Mouse (Mus musculus): Measurements from ENCODE around the gene Gm498. TPM values are rescaled to one million over a fixed set of nuclear protein-coding genes. Genes with fewer than 3 reads are reported as not detected.

Gm498 gene
- polyA plus RNA-seq, 1 experiment from 2014 or later = not detected

GRCm38 (mm10) chr7:143905606-143906005, 39.0 kb downstream of the Gm498 start:
- Histone ChIP-seq H3K36me3 (replicated peaks) (no peaks in the 10 kb centered on the region), H3K27me3 (replicated peaks; ENCODE audit: low read depth, poor library complexity, severe bottlenecking) (no peaks in the 10 kb centered on the region), H3K27ac (replicated peaks) (no peak overlapping the region), H3K4me3 (no peak overlapping the region), H3K9me3 (no peaks in the 10 kb centered on the region; the same call in 1 of the 2 replicates), H3K4me1 (0 out of 2 replicates have a peak, but pooled peaks cover 4% of the 10 kb centered on the region)
- 81% methylated on average over 3 of the region's 3 CpGs for WGBS
- DNase-seq (ENCODE audit: low spot score) = no peak

- no peaks in the 10 kb centered on the region for H3K36me3 ChIP-seq (replicated peaks)
- no peaks in the 10 kb centered on the region; the same call in 1 of the 2 replicates for H3K9me3 ChIP-seq
- WGBS = 90% methylated on average over 8 of the region's 8 CpGs
- no peak for DNase-seq (ENCODE audit: low spot score)
- no peaks in the 10 kb centered on the region for H3K4me1 ChIP-seq
- H3K27me3 ChIP-seq (replicated peaks; ENCODE audit: low read depth, poor library complexity, severe bottlenecking) = no peaks in the 10 kb centered on the region
- no peak overlapping the region for H3K27ac ChIP-seq (replicated peaks)
- no peak overlapping the region for H3K4me3 ChIP-seq
Observed at GRCm38 (mm10) chr7:143913611-143914010, 47.0 kb downstream of the Gm498 start.

GRCm38 (mm10) chr7:143919031-143919679, 52.5 kb downstream of the Gm498 start:
- Histone ChIP-seq H3K9me3 (no peaks in the 10 kb centered on the region; the same call in 1 of the 2 replicates), H3K4me3 (no peak overlapping the region), H3K27me3 (replicated peaks; ENCODE audit: low read depth, poor library complexity, severe bottlenecking) (no peaks in the 10 kb centered on the region), H3K27ac (replicated peaks) (no peak overlapping the region), H3K4me1 (no peaks in the 10 kb centered on the region), H3K36me3 (replicated peaks) (no peaks in the 10 kb centered on the region)
- WGBS = 83% methylated on average over 3 of the region's 3 CpGs
- no peak for DNase-seq (ENCODE audit: low spot score)

- 91% methylated on average over 1 of the region's 1 CpGs for WGBS
- Histone ChIP-seq H3K9me3 (no peaks in the 10 kb centered on the region), H3K36me3 (replicated peaks) (no peaks in the 10 kb centered on the region), H3K27me3 (replicated peaks; ENCODE audit: low read depth, poor library complexity, severe bottlenecking) (no peaks in the 10 kb centered on the region), H3K27ac (replicated peaks) (no peak overlapping the region), H3K4me3 (no peak overlapping the region), H3K4me1 (no peaks in the 10 kb centered on the region)
- DNase-seq (ENCODE audit: low spot score) = no peak
Observed at GRCm38 (mm10) chr7:143929899-143930298, 63.3 kb downstream of the Gm498 start.

- H3K36me3 ChIP-seq (replicated peaks) = no peaks in the 10 kb centered on the region
- H3K9me3 ChIP-seq = no peaks in the 10 kb centered on the region
- DNase-seq (ENCODE audit: low spot score) = no peak
- WGBS = 56% methylated on average over 4 of the region's 4 CpGs
- H3K27ac ChIP-seq (replicated peaks) = no peak overlapping the region
- no peak overlapping the region for H3K4me3 ChIP-seq
- H3K4me1 ChIP-seq = no peaks in the 10 kb centered on the region
- no peaks in the 10 kb centered on the region for H3K27me3 ChIP-seq (replicated peaks; ENCODE audit: low read depth, poor library complexity, severe bottlenecking)
Observed at GRCm38 (mm10) chr7:143938647-143939046, 72.0 kb downstream of the Gm498 start.

GRCm38 (mm10) chr7:143939476-143939875, 72.8 kb downstream of the Gm498 start:
- Histone ChIP-seq H3K4me3 (no peak overlapping the region), H3K4me1 (no peaks in the 10 kb centered on the region), H3K36me3 (replicated peaks) (no peaks in the 10 kb centered on the region), H3K9me3 (no peaks in the 10 kb centered on the region), H3K27ac (replicated peaks) (no peak overlapping the region), H3K27me3 (replicated peaks; ENCODE audit: low read depth, poor library complexity, severe bottlenecking) (no peaks in the 10 kb centered on the region)
- DNase-seq (ENCODE audit: low spot score) = no peak
- WGBS = 83% methylated on average over 3 of the region's 3 CpGs

GRCm38 (mm10) chr7:143942941-143943691, 76.5 kb downstream of the Gm498 start:
- 80% methylated on average over 14 of the region's 14 CpGs for WGBS
- Histone ChIP-seq H3K36me3 (replicated peaks) (no peaks in the 10 kb centered on the region), H3K4me3 (no peak overlapping the region), H3K27ac (replicated peaks) (no peak overlapping the region), H3K4me1 (no peaks in the 10 kb centered on the region), H3K9me3 (no peaks in the 10 kb centered on the region), H3K27me3 (replicated peaks; ENCODE audit: low read depth, poor library complexity, severe bottlenecking) (no peaks in the 10 kb centered on the region)
- DNase-seq (ENCODE audit: low spot score) = no peak

- Histone ChIP-seq H3K27ac (replicated peaks) (no peak overlapping the region), H3K4me3 (no peak overlapping the region), H3K36me3 (replicated peaks) (no peaks in the 10 kb centered on the region), H3K27me3 (replicated peaks; ENCODE audit: low read depth, poor library complexity, severe bottlenecking) (no peaks in the 10 kb centered on the region), H3K4me1 (no peaks in the 10 kb centered on the region), H3K9me3 (no peaks in the 10 kb centered on the region)
- WGBS = 79% methylated on average over 6 of the region's 6 CpGs
- no peak for DNase-seq (ENCODE audit: low spot score)
Observed at GRCm38 (mm10) chr7:143944421-143944980, 77.9 kb downstream of the Gm498 start.

Small RNA genes within 50 kb of the gene (microRNA-seq; reads per million reads assigned to microRNA genes)
- gene Mir6404 = not detected

Other genes with a start within 250 kb of the Gm498 start
- gene Tnfrsf26, start 238.1 kb upstream of the Gm498 start, polyA plus RNA-seq (2016; fragmentation: Nextera tagmentation; extraction: Ambion mirVana) = 0.17 and 0.30 TPM in 2 replicates
- gene Tnfrsf22, start 217.2 kb upstream of the Gm498 start, polyA plus RNA-seq (2016; fragmentation: Nextera tagmentation; extraction: Ambion mirVana) = 9.7 and 12.2 TPM in 2 replicates
- gene Tnfrsf23, start 181.0 kb upstream of the Gm498 start, polyA plus RNA-seq (2016; fragmentation: Nextera tagmentation; extraction: Ambion mirVana) = 0.35 and 0.65 TPM in 2 replicates
- gene Osbpl5, start 109.9 kb upstream of the Gm498 start, polyA plus RNA-seq (2016; fragmentation: Nextera tagmentation; extraction: Ambion mirVana) = 15.8 and 16.8 TPM in 2 replicates
- not detected in 2 replicates for gene Mrgprg, start 99.8 kb upstream of the Gm498 start, polyA plus RNA-seq (2016; fragmentation: Nextera tagmentation; extraction: Ambion mirVana)
- 1.8 TPM in 2 replicates for gene Mrgpre, start 82.3 kb upstream of the Gm498 start, polyA plus RNA-seq (2016; fragmentation: Nextera tagmentation; extraction: Ambion mirVana)
- gene Nadsyn1, start 44.0 kb upstream of the Gm498 start, polyA plus RNA-seq (2016; fragmentation: Nextera tagmentation; extraction: Ambion mirVana) = 7.7 and 10.0 TPM in 2 replicates
- 68.3 and 79.2 TPM in 2 replicates for gene Dhcr7, start 43.7 kb upstream of the Gm498 start, polyA plus RNA-seq (2016; fragmentation: Nextera tagmentation; extraction: Ambion mirVana)
- 0.75 and 0.80 TPM in 2 replicates for gene Shank2, start 135.1 kb downstream of the Gm498 start, polyA plus RNA-seq (2016; fragmentation: Nextera tagmentation; extraction: Ambion mirVana)